Mouse (Mus musculus) forebrain, embryonic 14.5 days (tissue): Measurements from ENCODE around the gene Ttc33. TPM values are rescaled to one million over a fixed set of nuclear protein-coding genes. Genes with fewer than 3 reads are reported as not detected.
A peak's percentile ranks its signal among the peaks of the same experiment; 100 is the strongest.

Source experiments
- ATAC-seq: fragments of 200-750 bp; cut with Nextera tagmentation; 2 replicates; pipeline ENCODE4 v1.8.0; 2017; ENCODE audit warnings: mild to moderate bottlenecking, moderate library complexity
- DNase-seq: peaks from one replicate; pipeline ENCODE4 v3.0.0-alpha.2; 2015; ENCODE audit warnings: low spot score
- H3K27ac ChIP-seq: fragments of 300-500 bp; sonication (generic); 2 replicates; pipeline ENCODE4 v1.5.1; 2014; ENCODE audit warnings: low read depth, mild to moderate bottlenecking, control low read depth, low read length, moderate library complexity
- H3K27me3 ChIP-seq: fragments of 300-500 bp; sonication (generic); replicated peaks from 2 replicates; pipeline ENCODE4 v1.6.1; 2014; ENCODE audit warnings: low read length, control low read depth, mixed read lengths; ENCODE audit not compliant: control insufficient read depth, insufficient read depth
- H3K36me3 ChIP-seq: fragments of 300-500 bp; sonication (generic); 2 replicates; pipeline ENCODE4 v1.6.1; 2014; ENCODE audit warnings: low read length, control low read depth; ENCODE audit not compliant: control insufficient read depth, insufficient read depth
- H3K4me1 ChIP-seq: fragments of 300-500 bp; sonication (generic); 2 replicates; pipeline ENCODE4 v1.6.1; 2014; ENCODE audit warnings: antibody characterized with exemption, low read length, control low read depth; ENCODE audit not compliant: control insufficient read depth, insufficient read depth
- H3K4me2 ChIP-seq: fragments of 300-500 bp; sonication (generic); 2 replicates; pipeline ENCODE4 v1.6.1; 2014; ENCODE audit warnings: mild to moderate bottlenecking, control low read depth, low read length
- H3K4me3 ChIP-seq: fragments of 300-500 bp; sonication (generic); 2 replicates; pipeline ENCODE4 v1.5.1; 2014; ENCODE audit warnings: low read depth, low read length, control low read depth
- H3K9ac ChIP-seq: fragments of 300-500 bp; sonication (generic); 2 replicates; pipeline ENCODE4 v1.6.1; 2014; ENCODE audit warnings: mild to moderate bottlenecking, low read length, control low read depth, moderate library complexity
- H3K9me3 ChIP-seq: fragments of 300-500 bp; sonication (generic); replicated peaks from 2 replicates; pipeline ENCODE4 v1.6.1; 2016; ENCODE audit warnings: low read length, control low read depth, mixed read lengths; ENCODE audit not compliant: control insufficient read depth
- WGBS: fragments of 180-500 bp; shearing (Covaris S2); extraction: QIAGEN DNeasy Blood & Tissue Kit; methylation state at CpG from one replicate; pipeline ENCODE4 v1.1.7; 2014; 5-methylcytosine and 5-hydroxymethylcytosine counted together
- polyA plus RNA-seq: library from polyadenylated mRNA; unstranded; fragments of >200 nt; fragmentation: Nextera tagmentation; extraction: Ambion mirVana; gene quantifications from 2 replicates; pipeline ENCODE4 v1.2.1, GENCODE M21; 2014

Ttc33 gene
- polyA plus RNA-seq, 1 experiment from 2014 or later, result 65.6 TPM

DNA sequence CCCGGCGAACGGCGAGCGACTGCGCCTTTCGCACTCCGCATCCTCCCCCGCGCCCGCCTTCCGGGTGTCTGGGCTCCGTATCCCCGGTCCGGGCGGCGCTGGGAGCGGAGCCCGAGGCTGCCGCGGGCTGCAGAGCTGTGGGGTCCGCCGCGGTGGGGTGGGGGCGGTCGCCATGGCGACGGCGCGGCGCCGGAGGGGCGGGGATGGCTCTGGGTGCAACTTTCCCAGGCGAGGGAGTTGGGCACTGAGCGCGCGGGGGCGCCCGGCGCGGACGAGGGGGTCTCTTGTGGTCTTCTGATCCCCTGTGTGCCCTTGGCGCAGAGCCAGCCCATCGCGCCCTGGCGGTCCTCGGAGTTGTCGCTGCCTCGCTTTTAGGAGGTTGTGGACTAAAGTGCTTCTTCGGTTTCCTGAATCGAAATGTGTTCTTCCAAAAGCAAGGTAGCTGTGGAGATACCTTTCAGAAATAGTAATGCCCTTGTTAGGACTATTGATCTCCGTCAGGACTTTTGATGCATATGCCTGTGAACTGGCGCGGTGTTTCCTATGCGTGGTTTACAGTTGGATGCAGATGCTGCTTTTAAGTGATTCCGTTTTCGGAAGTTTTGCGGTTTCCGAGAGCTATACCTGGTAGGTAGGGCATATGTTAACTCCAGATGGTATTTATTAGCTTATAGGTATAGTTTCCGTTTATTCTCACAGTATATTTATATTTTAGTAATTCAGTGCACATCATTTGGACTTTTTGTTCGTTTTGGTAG is 41.1 kb upstream of the Ttc33 start:
- WGBS, result 1% methylated on average over 46 of the region's 61 CpGs
- ATAC-seq, result peak; percentile 93

DNA sequence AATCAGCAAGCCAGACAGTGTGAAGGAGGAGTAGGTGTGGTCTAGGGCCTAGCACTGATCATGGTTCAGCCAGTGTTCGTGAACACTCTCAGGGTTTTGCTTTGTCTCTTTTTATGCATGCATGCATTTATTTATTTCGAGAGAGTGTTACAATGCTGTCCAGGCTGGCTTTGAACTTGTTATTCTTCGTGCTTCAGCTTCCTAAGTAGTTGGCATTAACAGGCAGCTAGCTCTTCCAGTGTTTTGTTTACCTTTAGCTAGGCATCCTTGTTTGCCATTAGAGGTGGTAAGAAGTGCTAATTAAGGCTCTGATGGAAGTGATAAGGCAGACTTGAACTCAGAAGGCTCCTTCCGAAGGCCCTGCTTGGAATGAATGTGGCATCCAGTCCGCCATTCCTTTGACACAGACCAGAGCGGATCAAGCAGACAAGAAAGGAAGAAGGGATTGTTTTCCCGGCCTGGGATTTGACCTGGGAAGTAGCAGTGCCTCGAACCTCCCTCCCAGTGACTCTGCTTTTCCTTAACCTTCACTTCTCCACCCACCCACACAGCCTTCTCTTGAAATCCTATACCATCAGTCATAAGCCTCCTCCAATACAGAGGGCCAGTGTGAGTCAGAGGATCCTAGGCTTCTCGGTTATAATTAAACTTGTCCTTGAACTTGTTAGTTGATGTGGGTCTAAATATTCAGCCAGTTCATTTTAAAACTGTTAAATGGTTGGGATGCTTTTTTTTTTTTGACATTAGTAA is 40.0 kb upstream of the Ttc33 start:
- no peak for DNase-seq
- no peak for ATAC-seq
- 48% methylated on average over 9 of the region's 9 CpGs for WGBS
- Histone ChIP-seq H3K4me2 (peak overlapping the region; percentile 60), H3K9ac (0 out of 2 replicates have a peak overlapping the region, but pooled peaks have one; percentile 83), H3K27me3 (no peaks in the 10 kb centered on the region), H3K4me3 (peak overlapping the region; percentile 78), H3K9me3 (no peaks in the 10 kb centered on the region), H3K36me3 (no peaks in the 10 kb centered on the region), H3K27ac (no peak overlapping the region), H3K4me1 (peaks cover 17% of the 10 kb centered on the region; the same call in 1 of the 2 replicates)

More for the DNA sequence above, 41.1 kb upstream of the Ttc33 start:
- Histone ChIP-seq H3K4me3 (peak overlapping the region; percentile 78), H3K9me3 (no peaks in the 10 kb centered on the region), H3K4me2 (peak overlapping the region; percentile 60), H3K27ac (peak overlapping the region; percentile 92), H3K9ac (peak overlapping the region; percentile 83), H3K36me3 (no peaks in the 10 kb centered on the region), H3K27me3 (no peaks in the 10 kb centered on the region), H3K4me1 (peaks cover 15% of the 10 kb centered on the region; the same call in 1 of the 2 replicates)
- DNase-seq, result peak; percentile 81

DNA sequence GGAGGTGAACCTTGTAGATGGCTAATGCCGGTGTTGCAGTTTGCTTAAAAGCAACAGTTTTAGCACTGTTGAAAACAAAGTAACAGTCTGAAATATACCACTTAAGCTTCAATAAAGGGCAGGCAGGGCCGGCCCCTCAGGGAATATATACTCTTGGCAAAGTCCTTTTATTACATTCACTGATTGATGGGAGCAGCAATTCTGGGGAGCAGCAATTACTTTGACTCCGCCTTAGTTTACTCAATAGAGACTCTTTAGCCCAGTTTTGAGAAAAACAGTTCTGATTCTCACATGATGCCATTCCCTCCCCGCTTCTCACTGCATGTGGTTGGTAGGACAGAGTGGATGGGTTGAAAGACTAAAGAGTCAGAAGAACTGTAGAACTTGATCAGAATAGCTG is 36.1 kb upstream of the Ttc33 start:
- no peak for DNase-seq
- H3K27ac ChIP-seq, result no peak overlapping the region
- WGBS, result 48% methylated on average over 4 of the region's 4 CpGs
- no peak for ATAC-seq
- no peaks in the 10 kb centered on the region for H3K36me3 ChIP-seq
- no peak overlapping the region for H3K4me3 ChIP-seq
- H3K4me1 ChIP-seq, result peaks cover 17% of the 10 kb centered on the region; the same call in 1 of the 2 replicates
- H3K9me3 ChIP-seq, result no peaks in the 10 kb centered on the region
- H3K4me2 ChIP-seq, result no peak overlapping the region
- H3K27me3 ChIP-seq, result no peaks in the 10 kb centered on the region
- no peak overlapping the region for H3K9ac ChIP-seq

- Histone ChIP-seq H3K27me3 (no peaks in the 10 kb centered on the region), H3K36me3 (no peaks in the 10 kb centered on the region), H3K4me3 (no peak overlapping the region), H3K4me1 (peaks cover 11% of the 10 kb centered on the region; the same call in 1 of the 2 replicates), H3K9me3 (no peaks in the 10 kb centered on the region), H3K4me2 (no peak overlapping the region), H3K9ac (no peak overlapping the region), H3K27ac (no peak overlapping the region)
- 92% methylated on average over 6 of the region's 6 CpGs for WGBS
- ATAC-seq (no peak), DNase-seq (no peak)
Observed at GRCm38 (mm10) chr15:5152171-5152570, 33.2 kb upstream of the Ttc33 start.

DNA sequence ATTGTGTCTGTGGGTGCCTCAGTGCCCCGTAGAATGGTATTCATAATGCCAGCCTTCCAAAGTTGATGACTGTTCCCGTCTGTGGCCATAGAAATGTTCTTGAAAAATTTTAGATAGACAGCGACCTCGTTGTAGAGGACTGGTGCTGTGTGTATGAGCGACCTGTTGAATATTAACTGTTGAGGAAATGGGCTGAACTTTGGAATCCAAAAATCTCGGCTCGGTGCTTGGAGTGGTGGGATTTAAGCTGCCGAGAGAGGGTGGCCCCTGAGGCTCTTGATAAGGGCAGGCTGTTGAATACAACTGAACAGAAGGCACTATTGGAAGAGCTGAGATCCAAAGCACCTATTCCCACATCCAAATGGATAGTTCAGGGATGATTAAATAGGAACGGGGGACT is 30.7 kb upstream of the Ttc33 start:
- DNase-seq (no peak), ATAC-seq (no peak)
- WGBS, result 89% methylated on average over 9 of the region's 9 CpGs

DNA sequence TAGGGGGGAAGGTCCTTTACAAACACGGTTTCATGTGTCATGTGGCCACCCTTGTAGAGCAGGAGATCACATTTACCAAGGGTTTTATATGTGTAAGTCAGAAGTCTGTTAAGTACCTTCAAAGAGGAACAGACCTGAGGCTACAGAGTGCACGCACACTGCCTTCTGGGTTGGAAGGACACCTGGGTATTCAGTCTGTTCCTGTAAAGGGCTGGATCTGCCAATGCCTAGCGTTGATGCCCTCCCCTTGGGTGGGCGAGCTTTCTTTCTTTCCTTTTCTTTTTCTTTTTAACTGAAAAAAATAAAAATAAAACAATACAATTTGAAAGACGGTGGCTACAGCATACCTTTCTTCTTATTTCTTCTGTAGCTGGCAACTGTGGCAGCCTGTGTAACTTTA is 30.2 kb upstream of the Ttc33 start:
- Histone ChIP-seq H3K27ac (no peak overlapping the region), H3K9me3 (no peaks in the 10 kb centered on the region), H3K27me3 (no peaks in the 10 kb centered on the region), H3K4me1 (peaks cover 3% of the 10 kb centered on the region; the same call in 1 of the 2 replicates), H3K4me2 (no peak overlapping the region), H3K4me3 (no peak overlapping the region), H3K36me3 (0 out of 2 replicates have a peak, but pooled peaks cover 3% of the 10 kb centered on the region), H3K9ac (no peak overlapping the region)
- DNase-seq, result no peak
- WGBS, result 62% methylated on average over 5 of the region's 5 CpGs
- no peak for ATAC-seq

More for the DNA sequence above, 30.7 kb upstream of the Ttc33 start:
- H3K4me1 ChIP-seq, result peaks cover 3% of the 10 kb centered on the region; the same call in 1 of the 2 replicates
- no peak overlapping the region for H3K9ac ChIP-seq
- no peak overlapping the region for H3K27ac ChIP-seq
- no peaks in the 10 kb centered on the region for H3K27me3 ChIP-seq
- H3K36me3 ChIP-seq, result 0 out of 2 replicates have a peak, but pooled peaks cover 3% of the 10 kb centered on the region
- H3K9me3 ChIP-seq, result no peaks in the 10 kb centered on the region
- no peak overlapping the region for H3K4me3 ChIP-seq
- no peak overlapping the region for H3K4me2 ChIP-seq

DNA sequence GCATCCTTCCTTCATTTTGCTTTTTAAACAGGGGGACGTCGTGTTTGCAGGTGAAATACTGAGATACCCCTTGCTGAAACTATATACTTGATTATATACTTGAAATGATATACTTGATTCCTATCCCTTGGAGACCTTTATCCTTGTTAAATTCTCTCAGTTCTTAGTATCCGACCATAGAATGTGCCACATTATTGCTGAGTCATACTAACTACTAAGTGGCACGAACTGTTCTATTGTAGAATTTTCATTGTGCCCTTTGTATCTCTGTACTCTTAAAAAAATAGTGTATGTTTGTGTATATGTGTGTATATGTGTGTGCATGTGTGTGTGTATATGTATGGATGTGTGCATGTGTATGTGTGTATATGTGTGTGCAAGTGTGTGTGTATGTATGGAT is 29.0 kb upstream of the Ttc33 start:
- H3K27me3 ChIP-seq, result no peaks in the 10 kb centered on the region
- H3K4me1 ChIP-seq, result peaks cover 3% of the 10 kb centered on the region; the same call in 1 of the 2 replicates
- no peak overlapping the region for H3K4me2 ChIP-seq
- no peaks in the 10 kb centered on the region for H3K9me3 ChIP-seq
- 0 out of 2 replicates have a peak, but pooled peaks cover 3% of the 10 kb centered on the region for H3K36me3 ChIP-seq
- WGBS, result 85% methylated on average over 4 of the region's 4 CpGs
- no peak for ATAC-seq
- no peak overlapping the region for H3K9ac ChIP-seq
- no peak overlapping the region for H3K4me3 ChIP-seq
- H3K27ac ChIP-seq, result no peak overlapping the region
- no peak for DNase-seq

GRCm38 (mm10) chr15:5157386-5157785 is 27.9 kb upstream of the Ttc33 start:
- H3K4me3 ChIP-seq, result no peak overlapping the region
- no peaks in the 10 kb centered on the region for H3K27me3 ChIP-seq
- H3K9ac ChIP-seq, result no peak overlapping the region
- H3K27ac ChIP-seq, result no peak overlapping the region
- WGBS, result 73% methylated on average over 1 of the region's 1 CpGs
- no peaks in the 10 kb centered on the region for H3K9me3 ChIP-seq
- ATAC-seq (no peak), DNase-seq (no peak)
- 0 out of 2 replicates have a peak, but pooled peaks cover 3% of the 10 kb centered on the region for H3K36me3 ChIP-seq
- H3K4me1 ChIP-seq, result peaks cover 3% of the 10 kb centered on the region; the same call in 1 of the 2 replicates
- H3K4me2 ChIP-seq, result no peak overlapping the region
